Mouse (Mus musculus) kidney, embryonic 14.5 days (tissue): ENCODE results near the gene Ifitm10. TPM values are rescaled to one million over a fixed set of nuclear protein-coding genes. Genes with fewer than 3 reads are reported as not detected.

Source experiments
- ATAC-seq: fragments of 200-750 bp; cut with Nextera tagmentation; 2 replicates; pipeline ENCODE4 v1.8.0; 2017; ENCODE audit warnings: moderate number of reproducible peaks, mild to moderate bottlenecking, moderate TSS enrichment, moderate library complexity; ENCODE audit not compliant: low FRiP score, low TSS enrichment
- H3K27ac ChIP-seq: fragments of 300-500 bp; sonication (generic); 2 replicates; pipeline ENCODE4 v1.5.1; 2014; ENCODE audit warnings: low read depth, mild to moderate bottlenecking, low read length, moderate library complexity, mixed read lengths
- H3K27me3 ChIP-seq: fragments of 300-500 bp; sonication (generic); 2 replicates; pipeline ENCODE4 v1.6.1; 2014; ENCODE audit warnings: mild to moderate bottlenecking, low read length; ENCODE audit not compliant: control insufficient read depth, insufficient read depth
- H3K36me3 ChIP-seq: fragments of 300-500 bp; sonication (generic); 2 replicates; pipeline ENCODE4 v1.6.1; 2014; ENCODE audit warnings: low read length, mixed read lengths; ENCODE audit not compliant: control insufficient read depth, insufficient read depth
- H3K4me1 ChIP-seq: fragments of 300-500 bp; sonication (generic); 2 replicates; pipeline ENCODE4 v1.6.1; 2014; ENCODE audit warnings: low read length, mixed read lengths; ENCODE audit not compliant: control insufficient read depth, insufficient read depth
- H3K4me2 ChIP-seq: fragments of 300-500 bp; sonication (generic); replicated peaks from 2 replicates; pipeline ENCODE4 v1.6.1; 2014; ENCODE audit warnings: low read depth, mild to moderate bottlenecking, low read length
- H3K4me3 ChIP-seq: fragments of 300-500 bp; sonication (generic); 2 replicates; pipeline ENCODE4 v1.5.1; 2014; ENCODE audit warnings: mild to moderate bottlenecking, low read length
- H3K9ac ChIP-seq: fragments of 300-500 bp; sonication (generic); 2 replicates; pipeline ENCODE4 v1.6.1; 2014; ENCODE audit warnings: low read depth, mild to moderate bottlenecking, low read length, moderate library complexity
- H3K9me3 ChIP-seq: fragments of 300-500 bp; sonication (generic); 2 replicates; pipeline ENCODE4 v1.6.1; 2016; ENCODE audit warnings: low read length; ENCODE audit not compliant: control insufficient read depth
- WGBS: fragments of 180-500 bp; shearing (Covaris S2); extraction: QIAGEN DNeasy Blood & Tissue Kit; methylation state at CpG from one replicate; pipeline ENCODE4 v1.1.7; 2014; 5-methylcytosine and 5-hydroxymethylcytosine counted together
- polyA plus RNA-seq: library from polyadenylated mRNA; unstranded; fragments of >200 nt; fragmentation: Nextera tagmentation; extraction: Ambion mirVana; gene quantifications from 2 replicates; pipeline ENCODE4 v1.2.1, GENCODE M21; 2014

Ifitm10 gene
- 1.4 and 1.7 TPM in 2 replicates for polyA plus RNA-seq

DNA sequence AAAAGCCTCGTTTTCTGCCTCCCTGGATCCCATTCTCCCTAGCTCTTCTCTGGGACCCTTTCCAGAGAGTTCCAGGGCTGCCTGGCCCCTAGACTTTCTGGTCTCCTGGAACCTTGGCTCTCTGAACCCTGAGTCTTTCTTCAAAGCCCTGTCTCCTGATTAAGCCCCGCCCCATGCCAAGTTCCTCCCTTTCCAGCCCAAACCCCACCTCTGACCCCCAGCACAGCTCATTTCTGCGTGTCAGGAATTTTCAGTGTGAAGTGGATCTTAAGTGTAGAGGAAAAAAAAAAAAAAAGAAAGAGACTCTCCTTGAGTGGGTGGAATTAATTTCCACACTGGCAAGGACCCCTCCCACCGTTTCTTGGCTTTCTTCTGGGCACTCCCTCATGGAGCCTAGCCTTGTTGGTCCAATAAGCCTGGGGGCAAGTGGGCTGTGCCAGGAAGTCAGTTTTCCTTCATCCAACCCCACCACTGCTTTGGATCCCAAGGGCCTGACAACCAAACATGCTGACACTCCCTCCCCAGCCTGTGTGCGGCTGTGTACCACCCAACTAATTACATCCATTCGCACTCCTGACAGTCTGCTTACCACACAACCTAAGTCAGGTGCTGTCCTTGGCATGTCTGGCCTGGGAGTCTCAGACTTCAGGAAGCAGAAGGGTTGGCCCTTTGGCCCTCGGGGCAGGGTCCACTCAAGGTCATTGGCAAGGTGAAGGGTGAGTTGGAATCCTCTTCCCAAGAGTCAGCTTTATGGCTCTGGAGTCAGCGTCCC lies at the start of gene Ifitm10:
Ifitm10 (minus strand) TSS at position 113 of the 772 bp plus-strand sequence.
- peak within 1 kb of the TSS; percentile 46; the same call in 1 of the 2 replicates for H3K4me3 ChIP-seq
- WGBS = 53% methylated on average over 8 of the region's 8 CpGs
- peaks cover 27% of the 10 kb centered on the region for H3K27me3 ChIP-seq
- no peaks in the 10 kb centered on the region for H3K9me3 ChIP-seq
- H3K36me3 ChIP-seq = peaks cover 32% of the 10 kb centered on the region
- H3K4me1 ChIP-seq = peaks cover 4% of the 10 kb centered on the region; the same call in 1 of the 2 replicates
- peak within 1 kb of the TSS; percentile 72; the same call in 1 of the 2 replicates for H3K4me2 ChIP-seq
- ATAC-seq = no peak
- H3K27ac ChIP-seq = no peak within 1 kb of the TSS
- no peak within 1 kb of the TSS for H3K9ac ChIP-seq

DNA sequence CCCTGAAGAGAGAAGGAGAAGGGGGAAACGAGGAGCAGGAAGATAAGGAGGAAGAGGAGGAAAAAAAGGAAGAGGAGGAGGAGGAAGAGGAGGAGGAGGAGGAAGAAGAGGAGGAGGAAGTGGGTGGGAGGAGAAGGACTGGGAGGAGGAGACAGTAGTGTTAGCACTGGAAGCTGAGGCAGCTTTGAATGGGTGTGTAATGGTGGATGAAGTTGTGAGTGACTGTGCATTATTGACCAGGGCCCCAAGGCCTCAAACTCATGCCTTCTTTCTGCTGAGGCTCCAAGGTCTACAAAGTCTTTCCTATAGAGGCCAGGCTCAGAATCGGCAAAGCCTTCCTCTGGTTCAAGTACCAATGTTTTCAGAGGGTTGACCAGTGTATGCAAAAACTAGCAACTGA lies 48.3 kb upstream of the Ifitm10 start:
- no peak overlapping the region for H3K9ac ChIP-seq
- H3K4me2 ChIP-seq = no peak overlapping the region
- no peaks in the 10 kb centered on the region for H3K27me3 ChIP-seq
- no peaks in the 10 kb centered on the region for H3K9me3 ChIP-seq
- H3K27ac ChIP-seq = no peak overlapping the region
- 77% methylated on average over 2 of the region's 2 CpGs for WGBS
- H3K4me1 ChIP-seq = no peaks in the 10 kb centered on the region
- no peaks in the 10 kb centered on the region for H3K36me3 ChIP-seq
- no peak for ATAC-seq
- H3K4me3 ChIP-seq = no peak overlapping the region

DNA sequence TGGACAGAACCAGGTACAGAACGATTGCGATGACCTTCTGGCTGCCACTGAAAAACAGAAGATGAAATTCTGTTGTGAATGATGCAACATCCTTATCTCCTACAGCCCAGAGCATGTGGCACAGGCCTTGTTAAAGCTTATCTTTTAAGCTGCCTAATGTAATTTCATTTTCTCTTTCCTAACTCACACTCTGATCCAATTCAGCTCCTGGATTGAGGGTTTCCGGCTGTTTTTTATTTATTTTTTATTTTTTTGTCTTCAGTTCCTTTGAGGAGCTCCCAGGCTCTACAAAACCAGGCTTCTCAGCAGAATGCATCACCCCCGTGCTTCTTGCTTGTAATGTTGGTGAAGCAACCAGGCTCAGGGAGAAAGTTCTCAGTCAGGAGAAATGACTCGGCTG lies 46.3 kb upstream of the Ifitm10 start:
- no peaks in the 10 kb centered on the region for H3K27me3 ChIP-seq
- ATAC-seq = no peak
- H3K36me3 ChIP-seq = no peaks in the 10 kb centered on the region
- no peak overlapping the region for H3K4me2 ChIP-seq
- no peak overlapping the region for H3K27ac ChIP-seq
- no peak overlapping the region for H3K4me3 ChIP-seq
- WGBS = 89% methylated on average over 5 of the region's 5 CpGs
- no peaks in the 10 kb centered on the region for H3K9me3 ChIP-seq
- H3K9ac ChIP-seq = no peak overlapping the region
- no peaks in the 10 kb centered on the region for H3K4me1 ChIP-seq

DNA sequence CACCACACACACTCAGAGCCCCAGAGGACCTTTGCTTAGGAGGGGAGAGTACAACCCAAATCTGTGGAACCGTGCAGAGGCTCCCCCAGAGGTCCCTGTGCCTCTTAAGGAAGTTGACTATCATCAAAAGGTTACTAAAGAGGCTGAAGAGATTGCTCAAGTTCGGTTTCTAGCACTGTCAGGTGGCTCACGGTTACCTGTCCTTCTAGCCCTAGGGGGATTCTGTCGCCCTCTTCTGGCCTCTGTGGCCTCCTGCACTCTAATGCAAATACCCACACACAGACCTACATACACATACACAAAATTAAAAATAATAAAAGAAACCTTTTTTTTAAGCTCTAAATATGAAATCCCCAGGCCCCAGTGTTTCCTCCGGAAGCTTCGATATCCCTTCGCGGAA lies 45.1 kb upstream of the Ifitm10 start:
- Histone ChIP-seq H3K9me3 (no peaks in the 10 kb centered on the region), H3K4me1 (no peaks in the 10 kb centered on the region), H3K27ac (no peak overlapping the region), H3K4me2 (no peak overlapping the region), H3K4me3 (no peak overlapping the region), H3K27me3 (no peaks in the 10 kb centered on the region), H3K9ac (no peak overlapping the region), H3K36me3 (no peaks in the 10 kb centered on the region)
- no peak for ATAC-seq
- 94% methylated on average over 8 of the region's 8 CpGs for WGBS

DNA sequence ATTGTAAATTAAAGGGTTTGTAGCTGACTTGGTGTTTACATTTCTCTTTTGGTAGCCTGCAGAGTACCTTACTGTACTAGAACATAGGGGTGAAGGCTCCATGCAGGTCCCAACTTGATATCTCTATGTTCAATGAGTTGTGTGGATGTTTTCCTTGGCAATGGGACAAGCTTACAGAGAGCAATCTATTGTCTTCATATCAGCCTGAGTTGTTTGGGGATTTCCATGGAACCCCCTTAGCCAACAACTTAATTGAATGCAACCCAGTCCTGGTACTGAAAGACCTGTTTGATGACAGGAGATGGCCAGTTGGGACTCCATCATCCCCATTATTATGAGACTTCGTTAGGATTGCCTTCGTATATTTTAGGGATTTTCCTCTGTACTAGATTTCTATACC lies 44.5 kb upstream of the Ifitm10 start:
- no peak for ATAC-seq
- H3K4me1 ChIP-seq = no peaks in the 10 kb centered on the region
- H3K4me2 ChIP-seq = no peak overlapping the region
- no peak overlapping the region for H3K4me3 ChIP-seq
- no peaks in the 10 kb centered on the region for H3K27me3 ChIP-seq
- no peaks in the 10 kb centered on the region for H3K9me3 ChIP-seq
- no peaks in the 10 kb centered on the region for H3K36me3 ChIP-seq
- H3K9ac ChIP-seq = no peak overlapping the region
- H3K27ac ChIP-seq = no peak overlapping the region
- WGBS = 100% methylated on average over 2 of the region's 2 CpGs

DNA sequence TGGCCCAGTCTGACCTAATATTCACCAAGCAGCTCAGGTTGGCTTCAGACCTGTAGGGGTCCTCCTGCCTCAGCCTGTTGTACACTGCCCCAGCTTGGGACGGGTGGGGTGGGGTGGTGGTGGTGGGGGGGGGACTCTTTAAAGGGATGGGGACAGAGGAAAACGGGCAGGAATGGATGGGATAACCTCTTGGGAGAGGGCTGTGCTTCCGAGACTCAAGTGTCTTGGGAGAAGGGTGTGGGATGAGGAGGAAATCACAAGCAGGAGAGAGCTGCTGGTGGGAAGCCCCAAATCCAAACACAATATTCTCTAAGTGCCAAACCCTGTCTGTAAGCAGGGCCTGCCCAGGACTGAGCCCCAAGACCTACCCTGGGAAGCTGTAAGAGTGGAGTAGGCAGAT lies 42.7 kb upstream of the Ifitm10 start:
- H3K9me3 ChIP-seq = no peaks in the 10 kb centered on the region
- no peak overlapping the region for H3K4me2 ChIP-seq
- no peak for ATAC-seq
- no peak overlapping the region for H3K9ac ChIP-seq
- H3K27me3 ChIP-seq = no peaks in the 10 kb centered on the region
- peak overlapping the region; percentile 17; the same call in 1 of the 2 replicates for H3K27ac ChIP-seq
- 65% methylated on average over 3 of the region's 3 CpGs for WGBS
- H3K36me3 ChIP-seq = no peaks in the 10 kb centered on the region
- H3K4me1 ChIP-seq = no peaks in the 10 kb centered on the region
- no peak overlapping the region for H3K4me3 ChIP-seq

DNA sequence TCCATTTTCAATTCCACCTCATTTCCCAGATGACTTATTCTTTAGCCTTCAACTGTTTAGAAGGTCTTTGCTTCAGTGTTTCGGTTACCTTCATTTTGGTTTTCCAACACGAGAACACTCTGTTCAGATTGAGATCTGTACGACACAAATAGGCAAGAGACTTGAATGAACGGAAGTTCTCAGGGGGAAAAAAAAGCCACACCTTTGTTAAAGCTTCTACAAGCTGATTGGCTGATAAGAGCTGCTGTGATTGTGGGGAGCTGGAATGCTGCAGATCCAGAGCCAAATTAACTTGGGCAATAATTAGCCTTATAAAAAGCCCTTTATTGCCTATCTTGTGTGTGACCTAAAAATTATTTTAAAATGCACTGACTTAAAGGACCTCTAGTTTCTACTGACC lies 41.8 kb upstream of the Ifitm10 start:
- no peaks in the 10 kb centered on the region for H3K4me1 ChIP-seq
- H3K27ac ChIP-seq = no peak overlapping the region; the same call in 1 of the 2 replicates
- H3K4me2 ChIP-seq = no peak overlapping the region
- no peaks in the 10 kb centered on the region for H3K9me3 ChIP-seq
- H3K4me3 ChIP-seq = no peak overlapping the region
- ATAC-seq = no peak
- 52% methylated on average over 4 of the region's 4 CpGs for WGBS
- H3K9ac ChIP-seq = no peak overlapping the region
- no peaks in the 10 kb centered on the region for H3K36me3 ChIP-seq
- H3K27me3 ChIP-seq = no peaks in the 10 kb centered on the region

DNA sequence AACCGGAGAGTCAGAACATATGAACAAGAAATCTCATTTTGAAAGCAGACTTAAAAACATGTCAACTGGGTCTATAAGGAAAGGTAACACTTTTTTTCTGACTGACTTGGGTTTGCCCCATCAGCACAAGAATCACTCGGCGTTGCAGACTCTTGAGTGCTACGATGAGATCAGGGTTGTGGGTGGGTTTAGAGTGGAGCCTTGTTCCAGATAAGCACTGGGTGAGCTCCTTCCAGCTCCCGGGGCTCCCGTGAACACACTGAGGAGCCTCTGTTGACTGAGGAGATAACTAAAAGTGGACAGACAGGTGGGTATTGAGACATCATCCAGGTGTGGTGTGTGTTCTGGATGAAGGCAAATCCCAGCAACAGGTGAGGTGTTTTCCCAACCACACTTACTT lies 39.7 kb upstream of the Ifitm10 start:
- no peaks in the 10 kb centered on the region for H3K9me3 ChIP-seq
- no peaks in the 10 kb centered on the region for H3K27me3 ChIP-seq
- ATAC-seq = no peak
- 97% methylated on average over 6 of the region's 6 CpGs for WGBS
- no peak overlapping the region for H3K9ac ChIP-seq
- no peaks in the 10 kb centered on the region for H3K36me3 ChIP-seq
- no peak overlapping the region for H3K4me3 ChIP-seq
- no peaks in the 10 kb centered on the region for H3K4me1 ChIP-seq
- no peak overlapping the region for H3K27ac ChIP-seq
- no peak overlapping the region for H3K4me2 ChIP-seq

DNA sequence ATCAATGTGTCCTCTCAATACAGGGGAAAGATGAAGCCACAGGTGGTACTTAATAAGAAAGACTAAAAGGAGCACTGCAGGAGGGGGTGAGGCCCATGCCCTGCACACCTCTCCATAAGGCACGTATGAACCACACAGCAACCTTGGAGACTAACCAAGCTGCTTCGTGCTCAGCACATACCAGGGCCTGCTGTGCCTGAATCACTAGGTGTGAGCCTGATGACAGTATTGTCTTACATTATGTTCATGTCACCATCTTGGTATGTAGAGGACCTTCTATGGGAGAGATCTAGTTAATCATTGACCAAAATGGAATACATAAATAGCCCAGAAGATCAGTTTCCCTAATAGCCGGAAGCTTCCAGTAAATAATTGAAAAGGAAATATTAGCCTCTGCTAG lies 36.0 kb upstream of the Ifitm10 start:
- Histone ChIP-seq H3K27me3 (no peaks in the 10 kb centered on the region), H3K27ac (no peak overlapping the region), H3K4me1 (no peaks in the 10 kb centered on the region), H3K4me3 (no peak overlapping the region), H3K9me3 (no peaks in the 10 kb centered on the region), H3K9ac (no peak overlapping the region), H3K36me3 (no peaks in the 10 kb centered on the region), H3K4me2 (no peak overlapping the region)
- WGBS = 76% methylated on average over 3 of the region's 3 CpGs
- ATAC-seq = no peak
